Mouse (Mus musculus) bone marrow, adult 2 months (tissue): Measurements from ENCODE around the gene Ssc5d.

ENCODE experiments used
- CTCF ChIP-seq: fragments of 200-500 bp; IDR thresholded peaks from 2 replicates; pipeline ENCODE4 v1.5.1; 2011; ENCODE audit warnings: low read length, control low read depth; ENCODE audit not compliant: control insufficient read depth, insufficient read depth
- POLR2A ChIP-seq: fragments of 200-500 bp; IDR thresholded peaks from 2 replicates; pipeline ENCODE4 v1.6.1; 2011; ENCODE audit warnings: low read depth, mild to moderate bottlenecking, control low read depth, low read length, borderline replicate concordance; ENCODE audit not compliant: control insufficient read depth

DNA sequence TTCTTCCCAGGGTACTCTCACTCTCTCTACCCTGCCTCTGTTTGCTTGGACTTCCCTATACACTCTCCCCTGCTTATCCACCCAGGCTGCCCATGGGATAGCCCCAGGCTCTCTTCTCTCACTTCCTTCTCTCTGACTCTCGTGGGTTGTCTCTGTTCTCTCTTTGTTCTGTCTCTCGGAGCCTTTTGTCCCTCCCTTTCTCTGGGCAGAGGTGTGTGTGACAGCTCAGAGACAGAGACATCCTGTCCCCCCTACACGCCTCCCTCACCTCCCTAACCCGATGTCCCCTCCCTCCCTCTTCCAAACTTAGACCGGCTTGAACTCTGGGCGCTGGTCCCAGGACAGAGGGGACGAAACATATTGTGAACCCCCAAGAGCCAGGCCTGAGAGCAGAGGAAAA lies 46.1 kb downstream of the Ssc5d start:
- TF ChIP-seq CTCF (no peak), POLR2A (no peak)
